Mouse (Mus musculus) embryonic facial prominence, embryonic 10.5 days (tissue): Measurements from ENCODE around the gene Dhrs1. TPM values are rescaled to one million over a fixed set of nuclear protein-coding genes. Genes with fewer than 3 reads are reported as not detected.

ENCODE experiments used
- DNase-seq: peaks from one replicate; pipeline ENCODE4 v3.0.0-alpha.2; 2017; ENCODE audit warnings: low spot score
- H3K27ac ChIP-seq: fragments of 300-500 bp; sonication (generic); replicated peaks from 2 replicates; pipeline ENCODE4 v1.5.1; 2016; ENCODE audit warnings: mild to moderate bottlenecking
- H3K27me3 ChIP-seq: fragments of 300-500 bp; sonication (generic); replicated peaks from 2 replicates; pipeline ENCODE4 v1.6.1; 2016; ENCODE audit warnings: low read depth, mild to moderate bottlenecking; ENCODE audit not compliant: poor library complexity, severe bottlenecking
- H3K36me3 ChIP-seq: fragments of 300-500 bp; sonication (generic); replicated peaks from 2 replicates; pipeline ENCODE4 v1.6.1; 2016; ENCODE audit warnings: mild to moderate bottlenecking, moderate library complexity
- H3K4me1 ChIP-seq: fragments of 300-500 bp; sonication (generic); 2 replicates; pipeline ENCODE4 v1.6.1; 2016
- H3K4me3 ChIP-seq: fragments of 300-500 bp; sonication (generic); 2 replicates; pipeline ENCODE4 v1.5.1; 2016; ENCODE audit warnings: mild to moderate bottlenecking, moderate library complexity
- H3K9me3 ChIP-seq: fragments of 300-500 bp; sonication (generic); 2 replicates; pipeline ENCODE4 v1.6.1; 2016; ENCODE audit warnings: mild to moderate bottlenecking
- WGBS: fragments of 180-500 bp; shearing (Covaris S2); methylation state at CpG from one replicate; pipeline ENCODE4 v1.1.7; 2016; 5-methylcytosine and 5-hydroxymethylcytosine counted together
- polyA plus RNA-seq: library from polyadenylated mRNA; unstranded; fragments of >200 nt; fragmentation: Nextera tagmentation; extraction: Ambion mirVana; gene quantifications from 2 replicates; pipeline ENCODE4 v1.2.1, GENCODE M21; 2016

The Dhrs1 gene
- polyA plus RNA-seq, 1 experiment from 2014 or later = 69.6 TPM

- no peak for DNase-seq
- Histone ChIP-seq H3K27ac (no peak overlapping the region), H3K4me1 (peaks cover 54% of the 10 kb centered on the region), H3K27me3 (peaks cover 57% of the 10 kb centered on the region), H3K9me3 (no peaks in the 10 kb centered on the region), H3K36me3 (peaks cover 17% of the 10 kb centered on the region), H3K4me3 (no peak overlapping the region)
- WGBS = 63% methylated on average over 16 of the region's 16 CpGs
Measured at GRCm38 (mm10) chr14:55779656-55780055, 34.2 kb upstream of the Dhrs1 start.

DNA sequence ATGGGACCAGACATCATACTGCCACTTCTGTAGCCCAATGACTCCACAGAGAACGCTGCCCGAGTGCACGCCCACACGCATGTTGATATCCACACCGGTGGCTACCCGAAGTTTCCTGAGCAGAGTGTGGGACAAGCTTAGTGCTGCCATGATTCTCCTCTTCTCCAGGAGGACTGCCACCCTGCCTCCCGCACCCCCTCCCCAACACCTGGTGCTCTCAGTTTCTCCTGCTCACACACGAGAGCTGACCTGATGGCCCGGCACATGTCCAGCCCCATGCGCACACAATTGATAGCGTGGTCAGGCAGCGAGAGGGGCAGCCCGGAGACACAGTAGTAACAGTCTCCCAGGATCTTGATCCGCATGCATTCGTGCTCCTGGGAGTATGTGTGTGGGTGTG, 33.2 kb upstream of the Dhrs1 start:
- no peak for DNase-seq
- H3K27me3 ChIP-seq = peaks cover 50% of the 10 kb centered on the region
- WGBS = 91% methylated on average over 15 of the region's 15 CpGs
- no peaks in the 10 kb centered on the region for H3K9me3 ChIP-seq
- H3K4me1 ChIP-seq = peaks cover 46% of the 10 kb centered on the region
- peaks cover 17% of the 10 kb centered on the region for H3K36me3 ChIP-seq
- H3K27ac ChIP-seq = no peak overlapping the region
- H3K4me3 ChIP-seq = no peak overlapping the region

DNA sequence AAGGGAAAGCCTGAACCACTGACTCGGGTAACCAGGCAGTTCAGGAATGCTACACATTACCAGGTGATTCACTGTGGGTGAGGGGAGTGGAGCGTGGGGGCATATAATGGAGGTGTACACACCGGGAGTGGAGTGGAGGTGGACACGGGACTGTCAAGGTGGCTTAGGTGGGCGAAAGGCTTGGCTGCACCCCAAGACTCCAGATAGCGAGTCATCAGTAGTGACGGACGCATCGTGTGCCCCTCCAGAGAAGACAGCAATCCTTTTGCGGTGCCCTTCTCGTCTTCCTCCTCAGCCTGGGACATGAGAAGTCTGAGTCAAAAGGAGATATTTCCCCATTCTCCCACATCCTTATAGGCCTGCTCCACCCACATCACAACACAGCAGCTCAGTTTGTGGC, 32.3 kb upstream of the Dhrs1 start:
- 90% methylated on average over 11 of the region's 11 CpGs for WGBS
- Histone ChIP-seq H3K4me3 (no peak overlapping the region), H3K9me3 (no peaks in the 10 kb centered on the region), H3K4me1 (peaks cover 38% of the 10 kb centered on the region), H3K36me3 (peaks cover 17% of the 10 kb centered on the region), H3K27me3 (peaks cover 47% of the 10 kb centered on the region), H3K27ac (no peak overlapping the region)
- DNase-seq = no peak

GRCm38 (mm10) chr14:55777176-55777575, 31.7 kb upstream of the Dhrs1 start:
- Histone ChIP-seq H3K27ac (no peak overlapping the region), H3K27me3 (peaks cover 45% of the 10 kb centered on the region), H3K4me1 (peaks cover 31% of the 10 kb centered on the region), H3K4me3 (no peak overlapping the region), H3K9me3 (no peaks in the 10 kb centered on the region), H3K36me3 (peaks cover 17% of the 10 kb centered on the region)
- DNase-seq = no peak
- WGBS = 51% methylated on average over 3 of the region's 3 CpGs

DNA sequence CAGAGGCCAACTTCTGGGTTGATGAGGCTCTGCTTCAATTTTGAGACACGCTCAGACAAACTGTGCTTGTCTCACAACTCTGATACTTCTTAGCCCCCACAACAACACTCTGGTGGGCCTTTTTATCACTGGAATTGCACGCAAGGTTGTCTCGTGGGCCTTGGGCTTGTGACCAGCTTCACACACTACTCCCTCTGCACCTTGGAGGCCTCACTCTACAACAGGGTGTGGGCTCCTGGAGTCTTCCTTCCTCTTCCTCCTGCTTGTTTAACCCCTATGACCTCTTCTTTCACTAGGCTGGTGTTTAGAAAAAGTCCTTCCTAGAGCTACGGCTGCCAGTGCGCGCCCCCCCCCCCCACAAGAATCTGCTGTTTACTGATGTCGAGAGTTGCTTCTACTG, 31.2 kb upstream of the Dhrs1 start:
- DNase-seq = no peak
- no peak overlapping the region for H3K27ac ChIP-seq
- no peaks in the 10 kb centered on the region for H3K9me3 ChIP-seq
- WGBS = 54% methylated on average over 7 of the region's 7 CpGs
- H3K4me3 ChIP-seq = no peak overlapping the region
- peaks cover 27% of the 10 kb centered on the region for H3K4me1 ChIP-seq
- H3K27me3 ChIP-seq = peaks cover 44% of the 10 kb centered on the region
- peaks cover 17% of the 10 kb centered on the region for H3K36me3 ChIP-seq

- Histone ChIP-seq H3K4me3 (no peak overlapping the region), H3K36me3 (no peaks in the 10 kb centered on the region), H3K9me3 (no peaks in the 10 kb centered on the region), H3K27me3 (peaks cover 87% of the 10 kb centered on the region), H3K27ac (no peak overlapping the region), H3K4me1 (peaks cover 14% of the 10 kb centered on the region)
- 74% methylated on average over 16 of the region's 16 CpGs for WGBS
- no peak for DNase-seq
Measured at GRCm38 (mm10) chr14:55769087-55769703, 23.7 kb upstream of the Dhrs1 start.

GRCm38 (mm10) chr14:55768555-55768954, 23.1 kb upstream of the Dhrs1 start:
- no peak overlapping the region for H3K4me3 ChIP-seq
- no peaks in the 10 kb centered on the region for H3K9me3 ChIP-seq
- 88% methylated on average over 6 of the region's 6 CpGs for WGBS
- DNase-seq = no peak
- peaks cover 90% of the 10 kb centered on the region for H3K27me3 ChIP-seq
- H3K36me3 ChIP-seq = no peaks in the 10 kb centered on the region
- no peak overlapping the region for H3K27ac ChIP-seq
- peaks cover 14% of the 10 kb centered on the region for H3K4me1 ChIP-seq

DNA sequence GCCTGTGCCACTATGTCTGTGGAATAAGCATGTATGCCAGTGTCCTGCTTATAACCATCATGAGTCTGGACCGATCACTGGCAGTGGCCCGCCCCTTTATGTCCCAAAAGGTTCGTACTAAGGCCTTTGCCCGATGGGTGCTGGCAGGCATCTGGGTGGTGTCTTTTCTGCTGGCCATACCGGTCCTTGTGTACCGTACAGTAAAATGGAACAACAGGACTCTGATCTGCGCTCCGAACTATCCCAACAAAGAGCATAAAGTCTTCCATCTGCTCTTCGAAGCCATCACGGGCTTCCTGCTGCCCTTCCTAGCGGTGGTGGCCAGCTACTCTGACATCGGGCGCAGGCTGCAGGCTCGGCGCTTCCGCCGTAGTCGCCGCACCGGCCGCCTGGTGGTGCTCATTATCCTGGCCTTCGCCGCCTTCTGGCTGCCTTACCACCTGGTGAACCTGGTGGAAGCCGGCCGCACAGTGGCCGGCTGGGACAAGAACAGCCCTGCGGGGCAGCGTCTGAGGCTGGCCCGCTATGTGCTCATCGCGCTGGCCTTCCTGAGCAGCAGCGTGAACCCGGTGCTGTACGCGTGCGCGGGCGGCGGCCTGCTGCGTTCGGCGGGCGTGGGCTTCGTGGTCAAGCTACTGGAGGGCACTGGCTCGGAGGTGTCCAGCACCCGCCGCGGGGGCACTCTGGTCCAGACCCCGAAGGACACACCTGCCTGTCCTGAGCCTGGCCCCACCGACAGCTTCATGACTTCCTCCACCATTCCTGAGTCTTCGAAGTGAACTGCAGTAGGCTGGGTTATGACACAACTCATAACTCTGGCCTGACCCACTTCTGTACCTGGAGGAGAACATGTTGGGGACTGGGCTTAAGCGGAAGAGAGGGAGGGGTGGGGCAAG, 22.3 kb upstream of the Dhrs1 start:
- peak; percentile 82 for DNase-seq
- WGBS = 14% methylated on average over 52 of the region's 52 CpGs
- no peaks in the 10 kb centered on the region for H3K36me3 ChIP-seq
- peaks cover 15% of the 10 kb centered on the region for H3K4me1 ChIP-seq
- no peaks in the 10 kb centered on the region for H3K9me3 ChIP-seq
- peak overlapping the region; percentile 59 for H3K4me3 ChIP-seq
- H3K27ac ChIP-seq = peak overlapping the region; percentile 76
- H3K27me3 ChIP-seq = peaks cover 93% of the 10 kb centered on the region

DNA sequence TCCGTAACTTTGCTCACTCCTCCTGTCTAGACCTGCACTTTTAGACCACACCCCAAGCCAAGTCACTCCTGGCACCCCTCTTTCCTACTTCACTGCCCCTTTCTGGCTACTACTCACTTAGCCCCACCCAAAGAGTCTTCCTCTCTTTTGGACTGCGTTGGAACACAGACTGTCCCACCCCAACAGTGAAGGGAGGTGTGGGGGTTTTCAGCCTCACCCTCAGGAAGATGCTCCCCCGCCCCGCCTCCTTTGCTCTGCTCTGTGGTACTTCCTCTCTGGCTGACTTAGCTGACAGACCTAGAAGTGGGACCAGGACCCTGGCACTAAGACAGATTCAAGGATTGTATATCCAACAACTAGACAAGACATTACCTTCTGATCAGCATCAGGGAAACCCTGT, 20.2 kb upstream of the Dhrs1 start, which contains the start of gene Ltb4r1:
Gene Ltb4r1, plus strand, starts transcription at position 267 of the 400 bp plus-strand sequence.
- Histone ChIP-seq H3K27me3 (peaks cover 99% of the 10 kb centered on the region), H3K4me3 (no peak within 1 kb of the TSS)
- 73% methylated on average over 4 of the region's 4 CpGs for WGBS

GRCm38 (mm10) chr14:55763166-55763565, 17.7 kb upstream of the Dhrs1 start:
- H3K27ac ChIP-seq = no peak overlapping the region
- WGBS = 68% methylated on average over 7 of the region's 7 CpGs

More for the DNA sequence above, 20.2 kb upstream of the Dhrs1 start, which contains the start of gene Ltb4r1:
- no peak for DNase-seq
- H3K9me3 ChIP-seq = no peaks in the 10 kb centered on the region
- H3K4me1 ChIP-seq = peaks cover 29% of the 10 kb centered on the region
- H3K27ac ChIP-seq = no peak within 1 kb of the TSS
- H3K36me3 ChIP-seq = no peaks in the 10 kb centered on the region

DNA sequence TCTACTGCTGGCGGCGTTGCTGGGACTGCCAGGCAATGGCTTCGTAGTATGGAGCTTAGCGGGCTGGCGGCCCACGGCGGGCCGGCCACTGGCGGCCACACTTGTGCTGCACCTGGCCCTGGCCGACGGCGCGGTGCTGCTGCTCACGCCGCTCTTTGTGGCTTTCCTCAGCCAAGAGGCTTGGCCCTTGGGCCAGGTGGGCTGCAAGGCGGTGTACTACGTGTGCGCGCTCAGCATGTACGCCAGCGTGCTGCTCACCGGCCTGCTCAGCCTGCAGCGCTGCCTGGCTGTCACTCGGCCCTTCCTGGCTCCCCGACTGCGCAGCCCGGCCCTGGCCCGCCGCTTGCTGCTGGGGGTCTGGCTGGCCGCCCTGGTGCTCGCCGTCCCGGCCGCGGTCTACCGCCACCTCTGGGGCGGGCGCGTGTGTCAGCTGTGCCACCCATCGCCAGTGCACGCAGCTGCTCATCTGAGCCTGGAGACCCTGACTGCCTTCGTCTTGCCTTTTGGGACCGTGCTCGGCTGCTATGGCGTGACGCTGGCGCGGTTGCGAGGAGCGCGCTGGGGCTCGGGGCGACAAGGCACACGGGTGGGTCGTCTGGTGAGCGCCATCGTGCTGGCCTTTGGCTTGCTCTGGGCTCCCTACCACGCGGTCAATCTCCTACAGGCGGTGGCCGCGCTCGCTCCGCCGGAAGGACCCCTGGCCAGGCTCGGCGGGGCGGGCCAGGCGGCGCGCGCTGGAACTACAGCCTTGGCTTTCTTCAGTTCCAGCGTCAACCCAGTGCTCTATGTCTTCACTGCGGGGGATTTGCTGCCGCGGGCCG, 16.7 kb upstream of the Dhrs1 start:
- peak; percentile 84 for DNase-seq
- WGBS = under 1% methylated on average over 77 of the region's 77 CpGs
- Histone ChIP-seq H3K27ac (peak overlapping the region; percentile 78), H3K36me3 (no peaks in the 10 kb centered on the region), H3K4me3 (peak overlapping the region; percentile 65), H3K4me1 (peaks cover 24% of the 10 kb centered on the region), H3K9me3 (no peaks in the 10 kb centered on the region), H3K27me3 (peaks cover 70% of the 10 kb centered on the region)

More at GRCm38 (mm10) chr14:55763166-55763565, 17.7 kb upstream of the Dhrs1 start:
- DNase-seq = no peak
- H3K9me3 ChIP-seq = no peaks in the 10 kb centered on the region
- peaks cover 80% of the 10 kb centered on the region for H3K27me3 ChIP-seq
- peak overlapping the region; percentile 65; the same call in 1 of the 2 replicates for H3K4me3 ChIP-seq
- peaks cover 32% of the 10 kb centered on the region for H3K4me1 ChIP-seq
- no peaks in the 10 kb centered on the region for H3K36me3 ChIP-seq

DNA sequence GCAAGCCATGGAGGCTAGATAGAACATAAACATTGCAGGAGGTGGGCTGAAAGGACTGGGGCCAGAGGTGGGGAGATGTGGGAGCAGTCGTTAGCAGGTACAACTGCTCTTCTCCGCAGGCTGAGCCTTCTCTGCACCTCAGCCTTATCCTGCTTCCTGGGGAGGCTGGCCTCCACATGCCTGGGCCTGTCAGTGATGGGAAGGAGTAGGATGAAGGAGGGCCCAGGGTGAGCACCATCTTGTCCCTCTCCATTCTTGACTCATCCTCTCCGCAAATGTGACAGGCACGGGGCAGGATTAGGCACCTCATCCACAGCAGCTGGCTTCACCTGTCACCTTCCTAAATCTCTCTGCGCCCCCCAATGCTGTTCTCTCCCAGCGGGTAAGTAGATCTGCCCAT, 15.7 kb upstream of the Dhrs1 start, which contains the start of gene Ltb4r2:
Gene Ltb4r2, plus strand, starts transcription at position 266 of the 400 bp plus-strand sequence.
- Histone ChIP-seq H3K27me3 (peaks cover 60% of the 10 kb centered on the region), H3K4me3 (peak within 1 kb of the TSS; percentile 65), H3K36me3 (peaks cover 7% of the 10 kb centered on the region), H3K9me3 (no peaks in the 10 kb centered on the region), H3K27ac (peak within 1 kb of the TSS; percentile 78), H3K4me1 (peaks cover 23% of the 10 kb centered on the region)
- WGBS = 68% methylated on average over 6 of the region's 6 CpGs
- DNase-seq = no peak
